Mouse (Mus musculus) neutrophil, adult 83 days (primary cell): ENCODE data around the gene F2rl3. TPM values are rescaled to one million over a fixed set of nuclear protein-coding genes. Genes with fewer than 3 reads are reported as not detected.

Experiments used
- total RNA-seq, 2 experiments: library from RNA; stranded (reverse); gene quantifications; one replicate each; pipeline ENCODE4 v1.2.4; 2023

Gene F2rl3
- total RNA-seq = under 1 TPM; 0.64 to 0.84 TPM

GRCm38 (mm10) chr8:72761322-72762051, at the start of gene F2rl3:
Gene F2rl3, plus strand, starts transcription at chr8:72761880.

GRCm38 (mm10) chr8:72722769-72723650, 38.7 kb upstream of the F2rl3 start, which contains the start of gene Sin3b:
Gene Sin3b, plus strand, starts transcription at chr8:72723285.

Other genes with a start within 250 kb of the F2rl3 start
- gene Med26, start 213.6 kb upstream of the F2rl3 start, total RNA-seq = 10 to 100 TPM; 11.9 to 12.4 TPM
- gene Smim7, start 190.8 kb upstream of the F2rl3 start, total RNA-seq = 100 to 1,000 TPM in 1 of 2 experiments, 10 to 100 TPM in 1; 88.6 to 100 TPM
- gene Tmem38a, start 189.8 kb upstream of the F2rl3 start, total RNA-seq = 10 to 100 TPM; 13.8 to 13.9 TPM
- 1 to 10 TPM in 1 of 2 experiments, under 1 TPM in 1; 0.46 to 1.1 TPM for gene Nwd1, start 115.2 kb upstream of the F2rl3 start, total RNA-seq
- 100 to 1,000 TPM; 119 to 133 TPM for gene Sin3b, start 38.6 kb upstream of the F2rl3 start, total RNA-seq